Mouse (Mus musculus) cerebellum, adult 11-12 months (tissue): ENCODE measurements around the gene Gm21860.
"Not testable (repeated sequence)": the region's sequence is repeated elsewhere in the genome, so short reads cannot be mapped to it uniquely, and the experiment has no call there.

Source experiments
- DNase-seq: peaks from one replicate; pipeline ENCODE4 v3.0.0; 2022

Gene Gm21860

DNA sequence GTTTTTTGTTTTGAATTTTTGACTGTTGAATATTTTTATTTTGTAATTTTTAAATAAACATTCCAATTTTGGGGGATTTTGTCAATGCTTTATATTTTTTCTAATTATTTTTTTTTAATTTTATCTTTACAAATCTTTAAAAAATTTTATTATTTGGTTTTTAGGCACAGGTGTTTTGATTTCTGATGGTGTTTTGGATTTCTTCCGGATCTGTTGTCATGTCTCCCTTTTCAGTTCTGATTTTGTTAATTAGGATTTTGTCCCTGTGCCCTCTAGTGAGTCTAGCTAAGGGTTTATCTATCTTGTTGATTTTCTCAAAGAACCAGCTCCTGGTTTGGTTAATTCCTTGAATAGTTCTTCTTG lies 23.0 kb downstream of the Gm21860 start:
- DNase-seq = not testable (repeated sequence)

- DNase-seq = peak; percentile 42
Observed at GRCm38 (mm10) chrY:90730908-90731592, 23.6 kb downstream of the Gm21860 start.

GRCm38 (mm10) chrY:90729816-90730303 lies 24.8 kb downstream of the Gm21860 start:
- not testable (repeated sequence) for DNase-seq

DNA sequence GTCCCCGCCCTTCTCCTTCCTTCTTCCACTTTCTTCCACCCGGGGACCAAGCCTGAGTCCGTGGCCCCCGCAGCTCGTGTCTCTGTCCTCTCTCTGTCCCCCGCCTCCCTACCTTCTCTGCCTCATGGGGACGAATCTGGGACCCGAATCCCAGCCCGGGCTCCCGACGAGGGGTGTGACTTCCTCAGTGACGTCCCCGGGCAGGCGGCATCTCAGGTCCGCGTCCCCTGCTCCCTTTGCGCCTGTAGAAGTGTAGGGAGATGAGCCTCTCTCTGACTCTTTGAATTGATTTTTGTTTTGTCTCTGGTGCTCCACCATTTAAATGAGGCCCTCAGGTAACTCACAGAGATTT lies 25.7 kb downstream of the Gm21860 start:
- DNase-seq = not testable (repeated sequence)

GRCm38 (mm10) chrY:90728251-90728904 lies 26.2 kb downstream of the Gm21860 start:
- DNase-seq = peak; percentile 47

DNA sequence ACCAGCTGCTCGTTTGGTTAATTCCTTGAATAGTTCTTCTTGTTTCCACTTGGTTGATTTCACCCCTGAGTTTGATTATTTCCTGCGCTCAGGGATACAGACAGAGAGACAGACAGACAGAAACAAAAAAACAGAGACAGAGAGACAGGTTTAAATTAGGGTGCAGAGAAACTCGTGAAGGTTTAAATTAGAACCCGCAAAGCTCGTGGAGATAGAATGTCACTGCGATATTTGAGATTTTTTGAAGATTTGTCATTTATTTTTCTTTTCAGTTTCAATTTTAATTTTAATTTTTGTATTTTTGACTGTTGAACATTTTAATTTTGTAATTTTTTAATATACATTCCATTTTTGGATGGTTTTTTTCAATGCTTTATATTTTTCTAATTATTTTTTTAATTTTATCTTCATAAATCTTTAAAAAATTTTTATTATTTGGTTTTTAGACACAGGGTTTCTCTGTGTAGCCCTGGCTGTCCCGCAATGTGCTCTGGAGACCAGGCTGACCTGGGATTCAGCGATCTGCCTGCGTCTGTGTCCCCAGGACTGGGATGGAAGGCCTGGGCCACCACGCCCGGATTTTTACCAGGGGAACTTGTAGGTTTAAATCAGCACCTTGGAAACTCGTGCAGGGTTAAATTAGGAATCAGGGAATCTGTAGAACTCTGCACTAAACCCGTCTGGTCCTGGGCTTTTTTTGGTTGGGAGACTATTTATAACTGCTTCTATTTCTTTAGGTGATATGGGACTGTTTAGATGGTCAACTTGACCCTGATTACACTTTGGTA lies 27.3 kb downstream of the Gm21860 start:
- DNase-seq = not testable (repeated sequence)

DNA sequence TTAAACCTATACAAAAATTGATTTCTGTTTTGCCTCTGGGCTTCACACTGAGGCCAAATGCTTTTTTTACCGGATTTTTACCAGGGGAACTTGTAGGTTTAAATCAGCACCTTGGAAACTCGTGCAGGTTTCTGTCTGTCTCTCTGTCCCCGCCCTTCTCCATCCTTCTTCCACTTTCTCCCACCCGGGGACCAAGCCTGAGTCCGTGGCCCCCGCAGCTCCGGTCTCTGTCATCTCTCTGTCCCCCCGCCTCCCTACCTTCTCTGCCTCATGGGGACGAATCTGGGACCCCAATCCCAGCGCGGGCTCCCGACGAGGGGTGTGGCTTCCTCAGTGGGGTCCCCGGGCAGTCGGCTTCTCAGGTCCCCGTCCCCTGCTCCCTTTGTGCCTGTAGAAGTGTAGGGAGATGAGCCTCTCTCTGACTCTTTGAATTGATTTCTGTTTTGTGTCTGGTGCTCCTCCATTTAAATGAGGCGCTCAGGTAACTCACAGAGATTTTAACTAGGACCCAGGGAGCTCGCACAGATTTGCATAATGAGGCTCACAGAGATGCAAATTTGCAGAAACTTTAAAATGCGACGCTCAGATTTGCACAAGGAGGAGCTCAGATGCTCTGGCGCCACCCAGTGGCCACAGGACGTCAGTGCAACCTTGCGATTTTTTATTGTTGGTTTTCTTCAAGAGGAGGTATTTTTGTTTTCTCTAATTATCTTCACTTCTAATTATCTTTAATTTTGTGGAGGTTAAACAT lies 28.7 kb downstream of the Gm21860 start:
- not testable (repeated sequence) for DNase-seq

GRCm38 (mm10) chrY:90725166-90725565 lies 29.5 kb downstream of the Gm21860 start:
- DNase-seq = not testable (repeated sequence)

DNA sequence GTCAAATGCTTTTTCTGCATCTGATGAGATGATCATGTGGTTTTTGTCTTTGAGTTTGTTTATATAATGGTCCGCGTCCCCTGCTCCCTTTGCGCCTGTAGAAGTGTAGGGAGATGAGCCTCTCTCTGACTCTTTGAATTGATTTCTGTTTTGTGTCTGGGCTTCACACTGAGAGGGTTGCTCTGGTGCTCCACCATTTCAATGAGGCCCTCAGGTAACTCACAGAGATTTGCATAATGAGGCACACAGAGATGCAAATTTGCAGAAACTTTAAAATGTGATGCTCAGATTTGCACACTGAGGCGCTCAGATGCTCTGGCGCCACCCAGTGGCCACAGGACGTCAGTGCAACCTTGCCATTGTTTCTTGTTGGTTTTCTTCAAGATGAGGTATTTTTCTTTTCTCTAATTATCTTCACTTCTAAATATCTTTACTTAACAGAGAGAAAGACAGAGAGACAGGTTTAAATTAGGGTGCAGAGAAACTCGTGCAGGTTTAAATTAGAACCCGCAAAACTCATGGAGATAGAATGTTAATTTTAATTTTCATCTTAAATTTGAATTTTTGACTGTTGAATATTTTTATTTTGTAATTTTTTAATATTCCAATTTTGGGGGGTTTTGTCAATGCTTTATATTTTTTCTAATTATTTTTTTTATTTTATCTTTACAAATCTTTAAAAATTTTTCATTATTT lies 30.5 kb downstream of the Gm21860 start:
- not testable (repeated sequence) for DNase-seq

- DNase-seq = peak; percentile 60
Observed at GRCm38 (mm10) chrY:90723336-90723987, 31.2 kb downstream of the Gm21860 start.

DNA sequence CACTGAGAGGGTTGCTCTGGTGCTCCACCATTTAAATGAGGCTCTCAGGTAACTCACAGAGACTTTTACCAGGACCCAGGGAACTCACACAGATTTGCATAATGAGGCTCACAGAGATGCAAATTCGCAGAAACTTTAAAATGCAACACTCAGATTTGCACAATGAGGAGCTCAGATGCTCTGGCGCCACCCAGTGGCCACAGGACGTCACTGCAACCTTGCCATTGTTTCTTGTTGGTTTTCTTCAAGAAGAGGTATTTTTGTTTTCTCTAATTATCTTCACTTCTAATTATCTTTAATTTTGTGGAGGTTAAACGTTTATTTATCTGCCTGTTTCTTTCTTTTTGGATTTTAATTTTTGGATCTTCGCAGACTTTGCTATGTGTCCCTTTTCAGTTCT lies 34.1 kb downstream of the Gm21860 start:
- not testable (repeated sequence) for DNase-seq

DNA sequence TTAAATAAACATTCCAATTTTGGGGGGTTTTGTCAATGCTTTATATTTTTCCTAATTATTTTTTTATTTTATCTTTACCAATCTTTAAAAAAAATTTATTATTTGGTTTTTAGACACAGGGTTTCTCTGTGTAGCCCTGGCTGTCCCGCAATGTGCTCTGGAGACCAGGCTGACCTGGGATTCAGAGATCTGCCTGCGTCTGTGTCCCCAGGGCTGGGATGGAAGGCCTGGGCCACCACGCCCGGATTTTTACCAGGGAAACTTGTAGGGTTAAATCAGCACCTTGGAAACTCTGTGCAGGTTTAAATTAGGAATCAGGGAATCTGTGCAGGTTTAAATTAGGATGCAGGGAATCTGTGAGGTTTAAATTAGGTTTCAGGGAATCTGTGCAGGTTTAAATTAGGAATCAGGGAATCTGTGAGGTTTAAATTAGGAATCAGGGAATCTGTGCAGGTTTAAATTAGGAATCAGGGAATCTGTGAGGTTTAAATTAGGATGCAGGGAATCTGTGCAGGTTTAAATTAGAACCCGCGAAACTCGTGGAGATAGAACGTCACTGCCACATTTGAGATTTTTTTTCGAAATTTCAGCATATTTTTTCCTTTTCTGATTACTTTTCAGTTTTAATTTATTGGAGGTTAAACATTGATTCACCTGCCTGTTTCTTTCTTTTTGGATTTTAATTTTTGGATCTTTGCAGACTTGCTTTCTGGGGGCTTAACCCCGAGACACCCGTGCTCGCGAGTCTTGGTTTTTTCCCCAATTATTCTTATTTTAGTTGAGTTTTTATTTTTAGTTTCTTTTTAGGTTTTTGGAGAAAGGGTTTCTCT lies 35.0 kb downstream of the Gm21860 start:
- not testable (repeated sequence) for DNase-seq

- DNase-seq = peak; percentile 64
Observed at GRCm38 (mm10) chrY:90718583-90719402, 35.8 kb downstream of the Gm21860 start.

DNA sequence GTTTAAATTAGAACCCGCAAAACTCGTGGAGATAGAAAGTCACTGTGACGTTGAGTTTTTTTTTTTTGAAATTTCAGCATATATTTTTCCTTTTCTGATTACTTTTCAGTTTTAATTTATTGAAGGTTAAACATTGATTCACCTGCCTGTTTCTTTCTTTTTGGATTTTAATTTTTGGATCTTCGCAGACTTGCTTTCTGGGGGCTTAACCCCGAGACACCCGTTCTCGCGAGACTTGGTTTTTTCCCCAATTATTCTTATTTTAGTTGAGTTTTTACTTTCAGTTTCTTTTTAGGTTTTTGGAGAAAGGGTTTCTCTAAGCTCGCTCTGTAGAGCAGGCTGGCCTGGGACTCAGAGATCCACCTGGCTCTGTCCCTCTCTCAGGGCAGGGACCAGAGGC lies 36.6 kb downstream of the Gm21860 start:
- DNase-seq = not testable (repeated sequence)

DNA sequence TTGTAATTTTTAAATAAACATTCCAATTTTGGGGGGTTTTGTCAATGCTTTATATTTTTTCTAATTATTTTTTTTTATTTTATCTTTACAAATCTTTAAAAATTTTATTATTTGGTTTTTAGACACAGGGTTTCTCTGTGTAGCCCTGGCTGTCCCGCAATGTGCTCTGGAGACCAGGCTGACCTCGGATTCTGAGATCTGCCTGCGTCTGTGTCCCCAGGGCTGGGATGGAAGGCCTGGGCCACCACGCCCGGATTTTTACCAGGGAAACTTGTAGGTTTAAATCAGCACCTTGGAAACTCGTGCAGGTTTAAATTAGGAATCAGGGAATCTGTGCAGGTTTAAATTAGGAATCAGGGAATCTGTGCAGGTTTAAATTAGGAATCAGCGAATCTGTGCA lies 37.1 kb downstream of the Gm21860 start:
- DNase-seq = peak; percentile 29
